Mouse (Mus musculus) embryo, embryonic 9.5 days (tissue): ENCODE measurements at regions not wholly inside any gene's neighbourhood (a gene's known extent, or its start where the extent isn't known, plus 50 kb on each side); places are given as distances from the start of the nearest gene placed in this dataset.
"Not testable (repeated sequence)": the region's sequence is repeated elsewhere in the genome, so short reads cannot be mapped to it uniquely, and the experiment has no call there.

Experiments
- DNase-seq: peaks from one replicate; pipeline ENCODE4 v3.0.0-alpha.2; 2017; ENCODE audit errors: extremely low spot score

DNA sequence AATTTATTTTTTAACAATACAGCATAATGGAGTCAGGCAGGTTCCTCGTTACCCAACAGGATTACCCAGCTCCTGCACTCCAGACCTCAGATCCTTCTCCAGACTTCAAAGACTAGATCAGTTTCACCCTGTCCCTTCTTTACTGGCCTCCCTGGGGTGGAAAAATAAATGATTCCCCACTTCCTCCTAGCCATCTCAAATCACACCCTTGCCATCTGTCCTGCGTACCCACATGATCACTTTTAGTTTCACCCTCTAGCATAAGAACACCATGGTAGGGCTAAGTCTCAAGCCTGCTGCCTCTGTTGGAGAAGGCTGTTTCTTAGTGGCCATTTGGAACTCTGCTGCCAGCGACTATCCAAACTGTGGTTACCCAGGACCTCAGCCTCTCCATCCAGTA, 222.0 kb downstream of the Plxna1 start:
- no peak for DNase-seq

DNA sequence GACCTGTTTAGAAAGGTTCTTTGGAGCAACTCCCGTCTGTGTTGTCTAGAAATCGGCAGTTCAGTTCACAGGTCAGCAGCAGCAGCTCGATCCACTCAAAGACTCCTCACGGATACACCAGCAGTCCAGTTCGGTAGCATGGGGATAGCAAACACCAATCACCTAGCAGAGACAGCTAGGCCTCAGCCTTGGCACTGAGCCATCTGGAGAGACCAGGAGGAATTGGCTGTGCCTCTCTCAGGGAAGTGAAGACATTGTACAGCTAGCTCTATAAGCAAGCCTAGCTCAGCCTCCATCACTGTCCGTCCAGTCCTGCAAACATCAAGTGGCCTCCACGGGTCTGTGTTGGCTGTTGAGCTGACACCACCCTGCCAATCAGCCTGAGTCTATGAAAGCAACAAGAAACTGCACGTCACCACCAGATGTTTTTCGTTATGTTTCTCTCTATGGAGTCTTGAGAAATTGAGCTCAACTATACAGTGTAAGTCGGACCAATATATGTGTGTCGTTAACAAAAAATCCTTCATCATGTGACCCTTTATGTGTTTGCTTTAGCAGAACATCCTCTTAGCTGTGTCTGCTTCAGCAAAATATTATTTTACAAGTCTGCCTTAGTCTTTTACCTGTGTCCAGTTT, 209.3 kb downstream of the Plxna1 start:
- DNase-seq, result no peak

DNA sequence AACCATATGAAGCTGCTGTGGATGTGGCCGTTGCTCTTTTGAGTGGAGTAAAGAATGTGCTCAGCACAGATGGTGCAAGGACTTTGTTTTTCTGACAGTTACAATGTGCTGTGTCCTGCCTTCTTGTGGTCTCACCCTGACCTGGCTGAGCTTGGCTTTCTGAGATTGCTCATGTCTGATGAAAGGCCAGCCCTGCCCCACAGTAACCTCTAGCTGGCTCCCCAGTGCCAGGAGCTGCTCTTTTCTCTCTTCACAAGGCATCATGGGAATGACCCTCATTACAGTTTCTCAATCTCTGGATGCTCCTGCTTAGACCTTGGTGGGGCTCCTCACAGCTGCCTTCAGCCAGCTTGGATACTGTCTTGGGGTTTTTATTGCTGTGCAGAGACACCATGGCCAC, 204.9 kb downstream of the Plxna1 start:
- no peak for DNase-seq

DNA sequence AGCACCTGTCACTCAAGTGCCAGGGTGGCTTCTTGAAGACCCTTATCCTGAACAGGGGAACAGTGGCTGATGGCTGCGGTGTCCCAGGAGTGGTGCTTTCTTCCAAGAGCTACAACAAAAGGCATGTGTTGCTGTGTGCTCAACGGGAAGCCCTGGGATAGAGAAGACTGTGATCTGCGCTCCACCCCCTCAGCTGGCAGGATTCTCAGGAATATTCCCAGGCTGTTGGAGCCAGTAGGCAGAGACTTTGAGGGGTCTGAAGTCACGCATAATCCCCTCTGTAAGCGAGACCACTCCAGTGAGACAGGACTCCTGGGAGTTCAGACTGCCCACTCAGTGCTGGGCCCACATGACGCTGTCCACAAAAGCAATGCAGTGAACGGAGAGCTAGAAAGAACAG, 202.4 kb downstream of the Plxna1 start:
- no peak for DNase-seq

DNA sequence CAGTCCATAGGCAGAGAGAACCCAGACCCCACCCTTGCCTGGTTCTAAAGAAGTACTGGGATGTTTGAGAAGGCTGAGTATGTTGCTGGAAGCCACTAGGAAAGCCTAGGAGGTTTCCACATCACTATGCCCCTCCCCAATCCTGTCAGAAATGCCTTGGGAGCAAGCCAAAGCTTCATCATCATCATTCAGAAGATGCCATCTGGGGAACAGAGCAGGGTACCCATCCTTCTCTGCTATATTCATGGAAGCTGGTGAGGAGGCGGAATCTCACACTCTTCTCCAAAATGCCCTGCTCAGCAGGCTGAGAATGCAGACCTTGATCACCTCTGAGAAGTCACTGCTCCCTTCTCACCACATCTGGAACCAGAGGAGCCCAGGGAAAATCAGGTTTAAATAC, 200.7 kb downstream of the Plxna1 start:
- no peak for DNase-seq

DNA sequence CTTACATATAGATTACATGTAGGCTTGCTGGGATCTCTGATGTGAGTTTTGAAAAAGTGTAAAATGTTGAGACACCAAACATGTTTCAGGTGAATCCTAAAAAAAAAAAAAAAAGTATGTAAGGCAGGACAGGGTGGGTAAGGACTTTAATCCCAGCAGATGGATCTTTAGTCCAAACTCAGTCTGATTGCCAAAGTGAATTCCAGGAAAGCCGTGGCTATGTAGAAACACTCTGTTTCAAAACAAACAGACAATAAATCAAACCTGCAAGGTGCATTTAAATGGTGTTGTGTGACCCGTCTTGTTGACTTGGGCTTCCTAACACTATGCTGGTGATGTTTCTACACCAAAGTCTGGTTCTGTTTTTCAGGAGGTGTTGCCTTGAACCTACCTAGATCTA, 192.9 kb downstream of the Plxna1 start:
- no peak for DNase-seq

DNA sequence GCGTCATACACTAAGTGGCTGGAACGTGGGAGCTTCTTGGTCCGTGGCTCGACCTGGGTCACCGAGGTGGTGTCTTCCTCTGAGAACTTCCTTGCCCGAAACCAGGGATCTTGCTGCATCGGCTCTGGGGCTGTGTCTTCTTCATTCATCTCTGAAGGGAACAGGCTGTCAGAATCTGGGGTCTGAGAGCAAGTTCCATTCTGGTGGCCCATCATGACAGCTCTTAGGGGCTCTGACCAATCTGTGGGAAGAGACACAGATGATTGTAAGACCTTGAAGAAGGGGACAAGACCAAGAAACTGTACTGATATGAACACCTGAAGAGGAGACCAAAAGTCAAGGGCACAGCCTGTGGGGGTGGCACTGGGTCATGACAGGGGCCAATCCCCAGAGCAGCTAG, 177.5 kb downstream of the Plxna1 start:
- DNase-seq, result not testable (repeated sequence)

DNA sequence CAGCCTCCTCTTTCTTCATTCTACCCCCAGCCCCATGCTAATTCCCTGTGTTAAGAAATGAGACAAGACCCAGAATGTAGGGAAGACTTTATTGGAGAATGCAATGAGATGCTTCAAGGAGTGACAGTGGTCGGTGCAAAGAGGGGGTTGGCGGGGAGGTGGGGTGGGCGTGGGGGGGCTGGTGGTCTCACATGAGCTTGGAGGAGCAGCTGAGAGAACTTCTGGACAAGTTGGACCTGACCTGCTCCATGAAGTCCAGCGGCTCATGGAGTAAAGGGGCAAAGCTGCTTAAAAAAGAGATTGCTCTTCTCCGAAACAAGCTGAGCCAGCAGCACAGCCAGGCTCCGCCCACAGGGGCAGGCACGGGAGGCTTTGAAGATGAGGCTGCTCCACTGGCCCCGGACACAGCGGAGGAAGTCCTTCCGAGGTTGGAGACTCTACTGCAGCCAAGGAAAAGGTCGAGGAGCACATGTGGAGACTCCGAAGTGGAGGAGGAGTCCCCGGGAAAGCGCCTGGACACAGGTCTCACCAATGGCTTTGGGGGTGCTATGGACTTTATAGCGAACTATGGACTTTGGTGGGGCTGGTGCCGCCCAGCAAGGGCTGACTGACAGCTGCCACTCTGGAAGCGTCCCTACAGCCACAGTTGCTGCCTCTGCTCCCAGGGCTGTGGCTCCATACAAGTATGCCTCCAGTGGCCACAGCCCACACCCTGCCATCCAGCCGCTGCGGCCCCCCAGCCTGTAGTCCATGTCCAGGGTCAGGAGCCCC, 161.7 kb downstream of the Plxna1 start:
- DNase-seq, result not testable (repeated sequence)

DNA sequence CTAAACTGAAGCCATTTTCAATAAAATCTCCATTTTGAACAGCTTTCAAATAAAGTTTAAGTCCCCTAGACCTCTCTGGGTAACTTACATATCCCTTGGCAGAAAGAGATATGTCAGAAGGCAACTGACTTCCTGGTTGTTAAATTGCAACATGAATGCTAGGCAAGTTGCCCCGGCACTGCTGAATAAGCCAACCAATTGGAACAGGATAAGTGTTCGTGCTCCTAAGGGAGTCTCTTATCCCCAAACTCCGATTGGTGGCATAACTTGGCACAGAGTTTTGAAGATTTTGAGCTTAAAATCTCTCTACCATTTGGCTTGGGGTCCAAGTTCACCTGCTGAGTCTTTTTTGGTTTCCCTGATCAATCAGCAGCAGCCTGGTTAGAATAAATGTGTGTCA, 147.4 kb downstream of the Plxna1 start:
- no peak for DNase-seq

DNA sequence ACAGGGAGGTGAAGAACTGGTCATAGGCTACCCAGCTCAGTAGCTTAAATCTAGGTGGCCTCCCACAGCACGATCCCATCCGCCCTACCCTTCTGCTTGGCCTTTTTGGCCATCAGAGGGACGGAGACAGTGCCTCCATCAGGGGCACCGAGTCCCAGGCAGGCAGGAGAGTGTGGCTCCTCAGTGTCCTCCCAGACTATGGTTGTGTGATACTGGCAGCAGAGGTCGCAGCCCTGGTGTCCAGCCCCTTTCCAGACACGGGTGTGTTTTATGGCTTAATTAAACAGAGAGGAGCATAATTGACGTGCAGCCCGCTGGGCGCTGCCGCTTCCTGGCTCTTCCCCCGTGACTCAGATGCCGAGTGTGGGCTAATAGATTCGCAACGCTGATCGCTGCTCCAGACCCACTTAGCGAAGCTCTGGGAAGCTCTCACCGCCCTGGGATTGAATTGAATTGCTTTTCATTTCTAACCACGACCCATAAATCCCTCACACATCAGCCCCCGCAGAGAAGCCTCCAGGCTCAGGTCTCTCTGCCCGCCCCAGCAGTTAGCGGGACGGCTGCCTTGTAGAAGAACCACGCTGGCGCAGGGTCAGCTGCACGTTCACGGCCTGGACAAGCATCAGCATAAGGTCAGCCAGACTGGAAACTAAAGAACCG, 126.9 kb downstream of the Plxna1 start:
- DNase-seq, result peak; percentile 34

DNA sequence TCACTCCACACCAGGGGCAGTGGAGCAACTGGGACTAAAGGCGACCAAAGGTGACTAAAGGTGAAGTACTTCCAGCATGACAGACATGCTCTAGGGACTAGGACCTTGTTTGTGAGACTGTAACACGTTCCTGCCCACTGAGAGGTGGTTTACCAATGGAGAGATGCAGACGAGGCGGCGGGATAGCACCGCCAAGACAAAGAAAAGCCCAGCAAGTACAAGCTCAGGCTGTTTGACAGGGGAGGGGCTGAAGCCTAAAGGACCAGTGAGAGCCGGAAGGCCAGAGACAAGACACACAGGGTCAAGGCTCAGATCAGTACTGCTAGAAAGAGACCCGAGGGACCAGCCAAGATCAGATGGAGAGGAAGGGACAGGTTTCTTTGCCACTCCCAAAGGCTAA, 126.2 kb downstream of the Plxna1 start:
- no peak for DNase-seq

DNA sequence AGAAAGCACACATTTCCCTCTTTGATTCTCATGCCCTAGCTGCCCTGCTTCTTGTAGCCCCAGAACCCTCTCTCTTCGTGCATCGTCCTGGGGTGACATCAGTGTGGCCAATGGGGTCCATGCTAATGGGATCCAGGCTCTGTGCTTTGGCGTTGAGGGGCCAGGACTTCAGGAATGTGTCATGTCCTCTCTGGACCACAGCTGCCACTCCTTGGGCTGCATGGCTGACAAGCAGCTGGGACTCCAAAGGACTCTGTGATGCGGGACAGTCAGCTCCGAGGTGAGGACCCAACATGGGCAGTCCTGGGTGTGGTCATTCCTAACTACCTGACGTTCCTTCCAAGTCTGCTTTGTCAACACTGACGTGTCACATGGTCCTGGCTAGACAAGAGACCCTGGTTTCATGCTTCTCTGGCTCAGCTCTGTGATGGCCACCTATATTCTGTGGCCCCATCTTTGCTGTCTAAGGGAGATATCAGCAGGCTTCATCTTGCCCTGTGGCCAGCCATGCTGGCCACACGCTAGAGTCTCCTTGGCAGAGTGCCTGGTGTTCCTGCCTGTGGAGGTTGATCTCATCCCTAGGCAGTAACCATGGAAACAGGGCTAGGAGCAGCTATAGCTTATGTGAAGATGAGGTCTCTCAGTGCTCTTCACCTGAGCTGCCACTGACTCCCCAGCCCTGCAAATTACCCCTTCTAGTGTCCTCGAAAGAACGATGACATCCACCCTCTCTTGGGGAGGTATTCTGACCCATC, 125.4 kb downstream of the Plxna1 start:
- DNase-seq, result no peak

DNA sequence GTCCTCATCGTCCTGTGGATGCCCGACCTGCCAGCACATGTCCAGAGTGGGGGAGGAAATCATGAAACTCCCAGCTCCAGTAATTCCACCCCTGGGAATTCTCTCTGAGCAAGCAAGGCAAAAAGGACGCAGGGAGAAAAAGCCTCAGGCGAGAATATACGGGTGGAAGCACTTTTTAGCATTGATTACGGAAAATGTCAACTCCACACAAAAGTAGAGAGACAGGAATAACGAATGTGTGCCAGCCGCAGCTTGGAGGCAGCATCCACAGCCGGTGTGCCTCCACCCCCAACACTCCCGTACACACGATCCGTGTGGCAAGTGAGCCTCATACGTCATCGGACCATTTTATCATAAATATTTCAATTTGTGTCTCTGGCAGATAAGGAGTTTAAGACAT, 123.5 kb downstream of the Plxna1 start:
- no peak for DNase-seq

DNA sequence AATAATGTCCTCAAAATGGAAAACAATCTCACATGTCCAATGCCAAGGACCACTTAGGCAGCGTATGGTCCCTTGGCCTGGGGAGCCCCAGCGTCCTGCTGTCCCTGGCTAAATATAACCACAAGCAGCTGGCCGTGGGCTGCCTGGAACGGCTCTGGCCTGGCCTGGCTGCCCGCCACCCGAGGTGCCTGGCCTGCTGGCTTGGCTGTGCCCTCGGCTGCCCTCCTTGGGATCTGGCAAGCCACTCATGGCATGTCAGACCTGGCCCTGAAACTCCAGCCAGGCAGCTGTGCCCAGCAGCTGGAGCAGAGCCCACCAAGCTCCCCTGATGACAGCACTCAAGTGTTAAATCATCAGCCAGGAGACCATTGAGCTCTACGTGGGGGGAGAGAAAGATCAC, 122.9 kb downstream of the Plxna1 start:
- DNase-seq, result no peak

DNA sequence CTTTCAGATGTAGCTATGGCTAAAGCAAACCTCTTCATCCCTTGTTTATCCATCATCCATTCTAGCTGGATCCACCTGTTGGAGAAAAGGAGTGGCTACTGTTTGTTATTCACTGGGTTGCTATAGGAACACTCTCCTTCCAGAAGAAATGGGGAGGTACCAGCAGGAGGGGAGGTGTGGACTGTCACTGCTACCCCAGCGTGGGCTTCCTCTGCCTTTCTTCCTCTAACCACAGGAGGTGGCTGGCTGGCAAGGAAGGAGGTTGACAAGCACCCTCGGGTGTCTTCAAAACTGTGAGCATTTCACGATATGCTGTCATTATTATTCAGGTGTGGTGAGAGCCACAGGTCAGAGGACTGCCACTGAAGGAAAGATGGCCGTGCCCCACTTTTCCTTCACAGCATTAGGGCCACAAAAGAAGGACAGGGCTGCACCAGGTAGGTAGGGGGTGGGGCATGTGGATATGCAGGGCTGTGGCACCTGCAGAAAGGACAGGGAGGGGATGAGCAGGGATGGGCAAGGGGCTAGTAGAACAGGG, 122.2 kb downstream of the Plxna1 start:
- DNase-seq, result no peak

DNA sequence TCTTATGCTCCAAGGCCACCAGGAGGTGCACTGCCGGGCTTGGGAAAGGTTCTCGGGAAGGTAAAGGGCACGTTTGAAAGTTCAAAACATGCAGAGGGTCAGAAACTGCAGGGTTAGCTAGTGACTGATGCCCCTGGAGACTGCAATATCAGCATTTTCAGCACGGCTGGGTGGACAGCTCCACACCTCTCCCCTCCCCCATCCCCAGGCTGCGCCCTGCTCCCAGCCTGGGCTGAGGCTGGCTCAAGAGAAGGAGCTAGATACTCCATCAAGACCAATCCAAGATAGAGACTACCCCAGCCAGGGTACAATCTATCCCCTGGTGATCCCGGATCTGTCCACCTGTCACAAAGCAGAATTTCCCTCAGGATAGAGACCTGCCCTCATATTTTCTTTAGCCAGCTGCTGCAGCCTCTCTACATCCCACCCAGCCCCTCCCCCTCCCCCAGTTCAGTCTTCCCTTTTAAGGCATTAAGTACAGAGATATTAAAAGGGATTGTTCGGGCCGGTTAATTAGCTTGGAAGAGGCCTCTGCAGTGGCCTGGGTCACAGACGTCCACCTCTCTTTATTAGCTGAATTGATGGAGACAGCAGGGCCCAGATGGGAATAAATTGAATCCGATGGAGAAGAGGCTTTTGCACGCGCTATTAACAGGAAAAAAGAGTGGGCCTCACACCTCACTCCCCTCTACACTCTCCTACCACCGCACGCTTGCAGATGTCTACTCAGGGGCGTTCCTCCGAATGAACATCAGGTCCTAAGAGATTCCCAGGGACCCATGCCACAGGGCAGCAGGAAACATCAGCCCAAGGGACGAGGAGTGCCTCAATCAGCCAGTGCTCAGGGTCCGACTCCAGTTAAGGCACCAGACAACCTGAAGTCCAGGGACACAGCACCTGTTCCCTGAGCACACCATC, 119.8 kb downstream of the Plxna1 start:
- DNase-seq, result peak; percentile 66

DNA sequence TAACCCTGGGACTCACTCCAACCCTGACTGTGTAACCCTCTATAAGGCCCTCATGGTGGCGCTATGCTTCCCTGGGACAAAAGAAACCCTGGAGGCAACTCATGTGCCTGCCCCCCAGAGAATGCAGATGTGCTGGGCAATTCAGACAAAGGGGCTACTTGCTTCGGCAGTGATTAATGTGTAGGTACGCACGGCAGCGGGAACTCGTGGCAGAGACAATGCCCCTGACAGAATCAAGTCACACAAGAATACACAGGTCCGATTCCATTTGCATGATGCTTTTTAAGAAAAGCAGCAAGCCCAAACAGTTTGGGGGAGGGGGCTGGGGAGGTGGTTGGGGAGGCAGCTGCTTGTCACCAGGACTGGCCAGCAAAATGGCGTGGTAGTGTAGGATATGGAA, 116.9 kb downstream of the Plxna1 start:
- DNase-seq, result no peak

DNA sequence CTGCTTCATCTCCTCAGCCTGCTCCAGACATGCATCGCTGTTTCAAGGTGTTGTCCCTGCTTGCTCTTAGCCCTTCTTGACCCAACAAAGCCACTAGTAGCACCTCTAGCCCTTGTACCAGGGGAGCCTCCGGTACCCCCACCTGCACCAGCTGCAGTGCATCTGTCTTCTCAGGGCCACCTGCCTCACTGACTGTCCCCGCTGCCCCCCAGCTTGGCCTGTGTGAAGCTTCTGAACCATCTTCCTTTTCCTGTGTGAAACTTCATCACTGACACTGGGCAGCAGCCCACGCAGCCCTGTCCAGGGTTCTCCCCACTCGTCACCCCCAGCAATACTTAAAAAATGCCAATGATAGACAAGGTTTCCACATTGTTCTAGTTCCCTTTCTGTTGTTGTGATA, 116.2 kb downstream of the Plxna1 start:
- no peak for DNase-seq

DNA sequence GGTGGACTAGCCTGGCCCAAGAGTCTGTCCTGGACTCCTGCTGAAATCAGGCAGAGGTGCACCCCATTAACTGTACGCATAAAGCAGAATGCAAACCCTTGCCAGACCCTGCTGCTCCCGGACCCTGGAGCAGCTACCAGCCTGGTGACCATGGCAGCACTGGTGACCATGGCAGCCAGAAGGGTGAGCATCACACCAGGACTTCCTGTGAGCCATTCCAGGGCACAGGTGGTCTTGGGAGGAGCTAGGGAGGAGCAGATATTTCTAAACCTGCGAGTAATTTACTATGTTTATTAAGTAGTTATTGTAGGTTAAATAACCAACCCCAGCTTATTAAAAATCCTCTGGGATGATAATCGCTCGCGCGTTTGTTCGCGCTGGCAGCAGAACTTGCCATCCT, 113.8 kb downstream of the Plxna1 start:
- no peak for DNase-seq

DNA sequence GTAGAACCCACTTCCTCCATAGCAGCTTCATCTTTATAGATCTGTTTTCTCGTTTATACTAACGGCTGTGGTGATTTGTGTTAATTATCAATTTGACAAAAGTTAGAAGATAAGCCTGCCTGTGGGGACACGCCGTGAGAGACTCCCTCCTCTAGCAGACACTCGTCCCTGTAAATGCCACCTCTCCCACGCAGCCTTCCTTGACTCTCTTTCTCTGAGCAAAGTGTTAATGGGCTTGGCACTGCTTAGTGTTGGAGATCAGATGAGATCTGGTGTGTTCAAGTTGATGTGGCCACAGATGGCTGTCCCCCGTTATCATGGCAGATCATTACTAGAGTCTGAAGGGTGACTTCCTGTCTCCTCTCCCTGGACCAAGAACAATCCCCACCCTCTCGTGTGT, 113.1 kb downstream of the Plxna1 start:
- DNase-seq, result no peak

DNA sequence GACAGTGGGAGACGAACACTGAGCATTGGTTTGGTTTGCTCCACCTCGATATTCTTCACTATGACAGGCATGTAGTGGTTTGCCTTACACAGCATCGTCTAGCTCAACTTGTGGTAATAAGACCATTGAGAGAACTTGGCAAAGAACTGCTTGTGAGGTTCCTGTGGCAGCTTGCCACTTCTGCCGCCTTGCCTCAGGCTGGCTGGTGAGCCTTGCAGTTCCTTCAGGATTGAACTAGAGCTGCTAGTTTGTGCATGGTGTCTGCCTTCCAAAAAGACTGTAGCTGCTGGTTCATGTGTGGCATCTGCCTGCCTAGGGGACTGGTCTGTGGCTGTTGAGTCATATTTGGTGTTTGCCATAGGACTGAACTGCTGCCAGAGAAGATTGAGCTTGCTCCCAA, 110.8 kb downstream of the Plxna1 start:
- DNase-seq, result no peak
